Mouse (Mus musculus): ENCODE results near the gene Pfn3.

DNA sequence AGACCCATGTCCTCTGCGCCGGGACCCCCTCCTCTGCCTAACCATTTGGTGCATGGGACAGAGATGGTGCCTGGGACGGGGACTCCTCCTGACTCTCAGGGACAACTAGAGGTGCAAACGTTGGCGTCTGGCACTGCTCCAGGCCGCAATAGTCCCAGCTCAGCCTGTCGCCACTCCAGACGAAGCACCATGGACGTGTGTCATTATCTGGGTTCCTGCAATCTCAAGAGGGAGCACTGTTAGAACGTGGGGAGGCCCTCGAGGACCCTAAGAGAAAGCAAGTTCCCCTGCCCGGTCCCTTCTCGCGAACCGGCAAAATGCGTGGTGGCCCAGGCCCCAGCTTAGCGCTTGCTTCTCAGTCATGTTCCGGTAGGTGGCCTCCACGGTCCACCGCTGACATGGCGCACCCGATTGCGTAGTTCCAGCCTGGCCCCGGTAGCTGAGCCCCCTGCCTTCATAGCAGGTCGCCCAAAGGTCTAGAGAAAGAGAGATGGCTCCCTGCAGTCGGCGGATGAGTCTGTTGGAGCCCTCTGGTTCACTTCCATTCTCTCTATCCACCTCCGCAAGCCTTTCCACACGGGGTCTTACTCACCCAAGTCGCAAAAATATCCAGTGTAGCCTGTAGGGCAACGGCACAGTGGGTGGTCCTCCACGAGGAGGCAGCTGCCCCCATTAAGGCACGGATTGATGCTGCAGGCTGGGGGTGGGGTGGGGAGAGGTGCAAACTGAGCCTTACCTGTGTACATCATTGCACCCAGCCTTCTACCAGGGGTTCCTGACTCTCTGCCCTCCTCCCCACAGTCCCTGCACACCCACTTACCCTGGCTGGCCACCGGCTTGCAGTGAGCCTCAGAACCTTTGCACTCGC, 6.1 kb upstream of the Pfn3 start:
- no peak for TF ChIP-seq POLR2A (IDR thresholded peaks at IDR 0.05; ENCODE audit: low read depth, low read length)
- TF ChIP-seq CTCF (IDR thresholded peaks at IDR 0.05; ENCODE audit: extremely low read depth, insufficient read length, insufficient replicate concordance, low read depth, low read length), result peak; percentile 65

Data from small intestine, adult 2 months (tissue).